Mouse (Mus musculus): ENCODE results near the gene Dppa3. TPM values are rescaled to one million over a fixed set of nuclear protein-coding genes. Genes with fewer than 3 reads are reported as not detected.
A peak's percentile ranks its signal among the peaks of the same experiment; 100 is the strongest.
"Not testable (repeated sequence)": the region's sequence is repeated elsewhere in the genome, so short reads cannot be mapped to it uniquely, and the experiment has no call there.

The Dppa3 gene
- polyA plus RNA-seq, 1 experiment: not detected

GRCm38 (mm10) chr6:122609377-122609728 is 16.9 kb upstream of the Dppa3 start:
- no peak for DNase-seq (ENCODE audit: extremely low spot score in 1 of 2, low spot score in 1 of 2)

- no peak for DNase-seq (ENCODE audit: extremely low spot score in 1 of 2, low spot score in 1 of 2)
Measured at GRCm38 (mm10) chr6:122609771-122610170, 16.4 kb upstream of the Dppa3 start, which contains the start of gene Gdf3. Gene Gdf3, minus strand, starts transcription at chr6:122610087.

GRCm38 (mm10) chr6:122612426-122612825 is 13.8 kb upstream of the Dppa3 start:
- no peak for DNase-seq (ENCODE audit: extremely low spot score in 1 of 2, low spot score in 1 of 2)

DNA sequence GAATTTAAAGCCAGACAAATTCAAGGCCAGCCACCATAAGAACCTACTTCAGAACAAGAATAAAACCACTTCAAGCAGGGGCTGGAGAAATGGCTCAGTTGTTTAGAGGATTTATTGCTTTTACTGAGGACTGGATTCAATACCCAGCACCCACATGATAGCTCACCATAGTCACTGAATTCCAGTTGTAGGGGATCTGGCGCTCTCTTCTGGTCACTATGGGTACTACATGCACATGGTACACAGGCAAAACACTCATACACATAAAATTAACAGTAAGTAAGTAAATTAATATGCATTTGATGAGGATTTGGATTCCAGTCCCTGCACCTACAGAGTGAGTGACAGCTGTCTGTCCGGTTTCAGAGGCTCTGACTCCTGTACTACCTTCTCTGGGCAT is 12.2 kb upstream of the Dppa3 start:
- DNase-seq (ENCODE audit: extremely low spot score in 1 of 2, low spot score in 1 of 2): no peak

GRCm38 (mm10) chr6:122616022-122616421 is 10.2 kb upstream of the Dppa3 start:
- DNase-seq (ENCODE audit: extremely low spot score in 1 of 2, low spot score in 1 of 2): no peak

DNA sequence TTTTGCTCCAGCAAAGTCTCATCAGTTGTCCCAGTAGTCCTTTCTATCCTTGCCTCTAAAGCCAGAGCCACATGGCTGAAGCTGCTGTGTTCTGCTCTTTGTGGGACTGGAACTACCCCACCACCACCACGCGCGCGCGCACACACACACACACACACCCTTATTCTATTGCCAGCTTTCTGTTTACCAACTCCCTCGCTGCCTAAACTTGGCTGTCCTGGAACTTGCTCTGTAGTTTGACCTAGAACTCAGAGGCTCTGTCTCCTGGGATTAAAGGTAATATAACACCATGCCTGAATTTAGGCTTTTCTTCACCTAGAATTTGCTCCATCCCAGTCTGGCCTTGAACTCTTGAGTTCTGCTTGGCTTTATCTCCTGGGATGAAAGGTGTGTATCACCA is 5.1 kb upstream of the Dppa3 start:
- DNase-seq (ENCODE audit: extremely low spot score in 1 of 2, low spot score in 1 of 2): no peak

- DNase-seq (ENCODE audit: extremely low spot score in 1 of 2, low spot score in 1 of 2): no peak
Measured at GRCm38 (mm10) chr6:122624480-122624879, 1.7 kb upstream of the Dppa3 start.

- no peak for DNase-seq (ENCODE audit: extremely low spot score in 1 of 2, low spot score in 1 of 2)
Measured at GRCm38 (mm10) chr6:122625156-122625555, 1.1 kb upstream of the Dppa3 start.

DNA sequence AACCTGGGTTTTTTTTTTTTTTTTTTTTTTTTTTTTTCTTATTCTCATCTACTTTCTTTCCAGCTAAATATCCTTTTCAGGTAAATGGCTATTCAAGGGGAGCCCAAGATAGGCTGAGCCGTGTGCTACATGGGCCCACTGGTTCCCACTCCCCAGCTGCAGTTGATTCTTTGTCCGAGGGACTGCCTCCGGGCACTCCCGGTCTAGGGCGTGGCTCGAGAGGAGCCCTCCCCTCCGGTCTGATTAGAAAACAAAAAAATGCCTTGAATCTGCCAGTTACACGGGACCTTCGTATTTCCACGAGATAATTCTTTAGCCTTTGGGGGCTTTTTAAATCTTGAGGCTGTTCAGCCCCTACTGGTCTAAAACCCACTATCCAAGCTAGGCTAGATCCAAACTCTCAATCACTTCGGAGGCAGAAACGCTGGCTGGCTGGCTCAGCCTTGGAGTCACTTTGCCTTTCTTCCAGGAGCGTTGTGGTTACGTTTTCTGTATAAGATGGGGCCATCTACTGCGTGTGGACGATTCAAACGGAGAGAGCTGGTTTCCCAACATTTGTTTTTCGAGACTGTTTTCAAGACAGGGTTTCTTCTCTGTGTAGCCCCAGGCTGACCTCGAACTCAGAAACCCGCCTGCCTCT is 1.4 kb downstream of the Dppa3 start:
- no peak for DNase-seq (ENCODE audit: extremely low spot score in 1 of 2, low spot score in 1 of 2)

GRCm38 (mm10) chr6:122633411-122633810 is 7.2 kb downstream of the Dppa3 start:
- DNase-seq (ENCODE audit: extremely low spot score in 1 of 2, low spot score in 1 of 2): peak in 1 of 2 experiments; percentile 3

DNA sequence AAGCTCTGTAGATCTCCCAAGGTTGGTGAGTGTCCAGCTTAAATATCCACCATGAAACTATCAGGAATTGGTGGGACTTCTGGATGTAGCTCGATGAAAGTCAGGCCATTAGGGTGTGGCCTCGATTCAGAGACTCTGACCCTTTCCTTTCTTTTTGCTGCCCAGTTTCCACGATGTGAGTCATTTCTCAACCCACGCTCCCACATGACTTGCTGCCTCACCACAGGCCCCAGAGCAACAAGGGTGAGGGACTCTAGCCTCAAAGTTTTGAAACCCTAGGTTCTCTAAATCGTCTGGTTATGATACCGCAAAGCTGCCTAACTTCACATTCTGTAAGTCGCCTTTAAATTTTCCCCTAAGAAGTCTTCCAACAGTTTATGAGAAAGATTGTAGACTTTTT is 9.1 kb downstream of the Dppa3 start:
- no peak for DNase-seq (ENCODE audit: extremely low spot score in 1 of 2, low spot score in 1 of 2)

GRCm38 (mm10) chr6:122636666-122637065 is 10.5 kb downstream of the Dppa3 start:
- no peak for DNase-seq (ENCODE audit: extremely low spot score in 1 of 2, low spot score in 1 of 2)

GRCm38 (mm10) chr6:122637566-122637965 is 11.4 kb downstream of the Dppa3 start:
- DNase-seq (ENCODE audit: extremely low spot score in 1 of 2, low spot score in 1 of 2): not testable (repeated sequence)

GRCm38 (mm10) chr6:122644196-122644595 is 18.0 kb downstream of the Dppa3 start:
- DNase-seq (ENCODE audit: extremely low spot score in 1 of 2, low spot score in 1 of 2): not testable (repeated sequence)

DNA sequence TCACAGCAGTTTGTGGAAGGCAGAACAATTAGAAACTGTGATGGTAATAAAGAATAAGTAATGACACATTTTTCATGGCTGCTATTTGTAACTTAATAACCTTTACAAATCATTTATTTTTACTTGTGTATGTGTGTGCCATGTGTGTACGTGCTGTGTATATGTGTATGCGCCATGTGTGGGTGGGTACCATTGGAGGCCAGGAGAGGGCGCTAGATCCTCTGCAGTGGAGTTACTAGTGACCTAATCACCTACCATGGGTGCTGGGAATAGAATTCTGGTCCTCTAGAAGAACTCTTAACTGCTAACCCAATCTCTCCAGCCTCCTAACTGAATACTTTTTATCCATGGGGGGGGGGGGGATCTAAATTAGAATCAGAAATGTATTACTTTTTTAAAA is 23.7 kb downstream of the Dppa3 start:
- no peak for DNase-seq (ENCODE audit: extremely low spot score in 1 of 2, low spot score in 1 of 2)

- no peak for DNase-seq (ENCODE audit: extremely low spot score in 1 of 2, low spot score in 1 of 2)
Measured at GRCm38 (mm10) chr6:122650398-122650980, 24.3 kb downstream of the Dppa3 start.

GRCm38 (mm10) chr6:122654301-122654700 is 28.1 kb downstream of the Dppa3 start:
- DNase-seq (ENCODE audit: extremely low spot score in 1 of 2, low spot score in 1 of 2): no peak

DNA sequence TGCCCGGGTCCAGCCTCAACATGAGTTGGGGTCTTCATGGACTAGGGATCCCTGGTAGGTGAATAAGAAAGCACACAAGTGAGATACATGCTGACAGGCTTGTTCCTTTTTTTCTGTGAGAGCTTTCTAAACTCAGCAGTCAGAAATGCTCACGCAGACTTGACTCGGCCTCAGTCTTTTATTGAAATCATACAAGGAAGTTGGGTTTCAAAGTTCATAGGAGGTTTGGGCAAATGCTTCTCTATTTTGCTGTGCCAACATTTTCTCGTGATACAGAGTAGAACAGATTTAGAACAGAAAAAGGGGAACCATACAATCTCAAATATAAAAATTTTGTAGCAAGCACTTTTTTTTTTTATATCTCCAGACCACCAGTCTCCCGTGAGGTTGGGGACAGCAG is 31.4 kb downstream of the Dppa3 start:
- no peak for DNase-seq (ENCODE audit: extremely low spot score in 1 of 2, low spot score in 1 of 2)

DNA sequence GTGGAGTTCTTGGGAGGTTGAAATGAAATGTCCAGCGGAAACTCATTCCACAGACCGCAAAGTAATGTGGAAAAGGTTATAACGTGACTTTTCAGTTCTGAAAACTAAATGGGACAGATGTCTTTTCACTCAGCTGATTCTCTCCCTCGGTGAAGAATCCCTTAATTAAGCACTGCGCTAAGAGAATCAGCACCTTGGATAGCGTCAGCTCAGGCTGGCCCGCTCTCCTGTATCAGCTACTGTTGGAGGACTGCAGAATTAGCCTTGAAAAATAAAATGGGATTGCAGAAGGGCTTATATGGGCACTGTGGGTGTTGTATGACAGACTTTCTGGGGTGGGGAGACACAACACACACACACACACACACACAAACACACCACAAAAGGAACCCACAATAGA is 33.4 kb downstream of the Dppa3 start:
- DNase-seq (ENCODE audit: extremely low spot score in 1 of 2, low spot score in 1 of 2): no peak

- peak in 1 of 2 experiments; percentile 82 for DNase-seq (ENCODE audit: extremely low spot score in 1 of 2, low spot score in 1 of 2)
Measured at GRCm38 (mm10) chr6:122660601-122661379, 34.6 kb downstream of the Dppa3 start.

GRCm38 (mm10) chr6:122662551-122663264 is 36.5 kb downstream of the Dppa3 start:
- no peak for DNase-seq (ENCODE audit: extremely low spot score in 1 of 2, low spot score in 1 of 2)

Measured in frontal cortex, adult 2 months (tissue).